Mouse (Mus musculus): ENCODE measurements around the gene Gm49630.
"Not testable (repeated sequence)": the region's sequence is repeated elsewhere in the genome, so short reads cannot be mapped to it uniquely, and the experiment has no call there.

GRCm38 (mm10) chr17:7326415-7326814, 45.4 kb downstream of the Gm49630 start:
- TF ChIP-seq CTCF (IDR thresholded peaks at IDR 0.05; ENCODE audit: low read depth, low read length); POLR2A (IDR thresholded peaks at IDR 0.05; ENCODE audit: borderline replicate concordance, low read depth, low read length): not testable (repeated sequence)
